Mouse (Mus musculus): ENCODE measurements around the gene Gli3.

Gli3 gene

GRCm38 (mm10) chr13:15714726-15715437 is 251.8 kb downstream of the Gli3 start:
- peak in 1 of 2 experiments; percentile 24 for DNase-seq (ENCODE audit: low spot score in 2 of 2)

- DNase-seq (ENCODE audit: low spot score in 2 of 2), result no peak
These were observed 258.4 kb downstream of the Gli3 start for GRCm38 (mm10) chr13:15721446-15721845.

GRCm38 (mm10) chr13:15722766-15723379 is 259.8 kb downstream of the Gli3 start:
- no peak for DNase-seq (ENCODE audit: low spot score in 2 of 2)

DNA sequence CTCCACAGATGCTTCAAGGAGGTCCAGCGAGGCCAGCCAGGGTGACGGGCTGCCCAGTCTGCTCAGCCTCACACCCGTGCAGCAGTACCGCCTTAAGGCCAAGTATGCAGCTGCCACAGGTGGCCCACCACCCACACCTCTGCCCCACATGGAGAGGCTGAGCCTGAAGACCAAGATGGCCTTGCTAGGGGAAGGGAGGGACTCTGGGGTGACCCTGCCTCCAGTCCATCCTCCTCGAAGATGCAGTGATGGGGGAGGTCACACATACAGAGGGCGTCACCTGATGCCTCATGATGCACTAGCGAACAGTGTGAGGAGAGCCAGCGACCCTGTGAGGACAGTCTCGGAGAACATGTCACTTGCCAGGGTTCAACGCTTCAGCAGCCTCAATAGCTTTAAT is 261.7 kb downstream of the Gli3 start:
- DNase-seq (ENCODE audit: low spot score in 2 of 2), result no peak

GRCm38 (mm10) chr13:15741771-15742170 is 278.7 kb downstream of the Gli3 start:
- DNase-seq (ENCODE audit: low spot score in 2 of 2), result peak; percentile 92 to 95

- peak; percentile 29 to 42 for DNase-seq (ENCODE audit: low spot score in 2 of 2)
These were observed 279.3 kb downstream of the Gli3 start for GRCm38 (mm10) chr13:15742308-15742707.

GRCm38 (mm10) chr13:15742777-15743176 is 279.7 kb downstream of the Gli3 start:
- DNase-seq (ENCODE audit: low spot score in 2 of 2), result peak; percentile 11 to 30

DNA sequence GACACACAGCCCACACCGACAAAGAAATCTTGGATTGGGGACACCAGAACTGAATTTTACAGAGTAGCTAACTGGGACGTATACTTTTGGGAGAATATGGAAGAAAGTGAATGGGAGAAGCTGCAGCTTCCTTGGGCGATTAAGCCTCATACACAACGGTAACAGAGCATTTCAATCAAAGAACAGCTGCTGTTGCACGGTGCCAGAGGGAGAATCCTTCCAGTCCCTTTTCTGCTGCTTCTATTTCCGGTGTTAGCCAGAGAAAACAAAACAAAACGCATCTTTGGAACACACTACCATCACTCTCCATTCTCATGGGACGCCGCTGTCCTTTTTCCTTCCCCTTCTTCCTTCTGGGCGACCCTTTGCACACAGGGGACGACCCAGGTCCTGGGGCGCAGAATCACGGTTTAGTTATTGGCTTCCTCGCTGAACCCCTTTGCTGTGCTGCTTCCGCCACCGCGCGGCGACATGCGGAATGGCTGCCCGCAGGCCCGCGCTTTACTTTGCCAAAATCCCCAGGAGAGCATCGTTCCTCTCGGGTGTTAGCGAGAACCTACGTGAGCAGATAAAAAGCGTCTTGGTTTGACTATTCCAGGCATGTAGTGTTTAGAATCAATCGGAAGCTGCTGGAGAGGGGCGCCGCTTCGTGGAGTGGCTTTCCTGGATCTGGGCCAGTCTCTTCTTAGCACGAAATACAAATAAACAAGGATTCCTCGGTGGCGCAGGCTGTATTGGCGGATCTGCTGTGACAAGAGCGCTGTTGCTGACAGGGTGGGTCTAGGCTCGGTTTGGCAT is 296.0 kb downstream of the Gli3 start:
- peak; percentile 72 to 83 for DNase-seq (ENCODE audit: low spot score in 2 of 2)

DNA sequence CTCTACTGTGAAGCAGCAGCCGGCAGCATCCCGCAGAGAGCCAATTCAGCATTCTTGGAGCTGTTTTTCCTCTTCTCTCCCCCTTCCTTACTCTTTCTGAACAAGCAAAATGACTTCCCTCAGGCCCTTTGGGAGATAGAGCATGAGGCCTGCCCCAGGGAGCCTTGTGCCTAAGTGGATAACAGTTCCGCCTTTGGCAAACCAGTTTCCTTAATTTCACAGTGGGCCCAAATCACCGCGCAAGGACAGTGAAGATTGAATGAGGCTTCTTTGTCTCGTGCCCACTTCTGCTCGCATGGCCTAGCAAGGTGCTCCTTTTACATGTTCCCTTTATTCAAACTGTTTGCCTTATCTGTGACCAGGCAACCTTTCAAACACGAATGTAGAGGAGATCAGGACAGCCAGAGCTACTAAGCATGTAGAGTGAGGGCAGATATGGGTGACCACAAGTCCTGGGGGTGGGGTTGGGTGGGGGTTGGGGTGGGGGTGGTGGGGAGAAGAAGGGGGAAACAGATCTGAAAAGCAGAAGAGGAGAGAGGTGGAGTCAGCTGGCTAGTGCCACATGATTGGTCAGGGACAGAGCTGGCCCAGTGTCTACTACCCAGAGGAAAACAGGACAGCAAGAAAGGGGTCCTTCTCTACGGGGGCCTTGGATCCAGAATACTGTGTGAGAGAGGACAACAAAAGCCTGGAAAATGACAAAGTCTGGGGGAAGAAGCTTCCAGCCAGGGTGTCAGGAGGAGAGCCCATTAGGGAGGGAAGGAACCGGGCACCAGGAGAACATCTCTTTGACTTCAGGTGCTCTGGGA is 296.8 kb downstream of the Gli3 start:
- DNase-seq (ENCODE audit: low spot score in 2 of 2), result peak in 1 of 2 experiments; percentile 44

- peak; percentile 7 to 12 for DNase-seq (ENCODE audit: low spot score in 2 of 2)
These were observed 299.3 kb downstream of the Gli3 start for GRCm38 (mm10) chr13:15762291-15762690.

DNA sequence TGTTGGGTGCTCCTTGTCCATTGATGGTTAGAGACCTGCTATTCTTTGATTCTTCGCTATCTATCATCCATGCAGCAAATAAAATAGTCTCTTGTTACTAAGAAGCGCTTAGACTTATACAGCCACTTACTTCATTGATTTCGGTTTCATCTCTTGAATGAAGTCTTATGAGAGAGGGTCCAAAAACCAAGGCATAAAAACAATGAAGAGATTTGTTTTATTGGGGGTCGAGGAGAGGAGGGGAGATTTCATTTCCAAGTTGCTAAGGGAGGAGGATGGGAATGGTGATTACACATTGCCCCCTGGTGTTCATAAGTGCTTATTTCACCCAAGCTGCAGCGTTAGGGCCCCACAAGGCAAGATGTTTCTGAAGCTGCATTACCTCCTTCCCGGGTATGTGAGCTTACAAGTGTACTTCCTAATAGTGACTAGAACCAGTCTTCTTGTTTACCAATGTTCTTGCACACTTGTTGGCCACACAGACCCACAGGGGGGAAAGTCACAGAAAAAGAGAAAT is 299.9 kb downstream of the Gli3 start:
- DNase-seq (ENCODE audit: low spot score in 2 of 2), result peak in 1 of 2 experiments; percentile 13

DNA sequence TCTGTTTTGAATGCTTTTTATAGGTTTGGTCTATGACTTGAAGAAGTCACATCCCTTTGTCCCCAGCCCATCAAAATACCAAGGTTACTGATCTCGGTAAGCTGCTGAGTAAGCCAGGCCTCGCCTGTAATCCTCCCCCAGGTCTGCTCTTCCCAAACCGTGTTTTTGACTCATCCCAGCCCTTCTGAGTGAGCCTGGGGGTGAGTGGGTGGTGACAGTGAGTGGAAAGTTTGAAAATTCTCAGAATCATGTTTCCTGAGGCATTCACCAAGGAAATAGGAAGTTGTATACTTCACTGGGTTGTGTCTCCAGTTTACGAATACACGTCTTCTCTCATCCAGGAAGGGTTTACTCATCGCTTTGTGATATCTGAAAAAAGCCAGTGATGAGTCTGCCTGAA is 314.6 kb downstream of the Gli3 start:
- no peak for DNase-seq (ENCODE audit: low spot score in 2 of 2)

All from heart, adult 9 months (tissue).